Mouse (Mus musculus) small intestine, adult 2 months (tissue): ENCODE data around the gene Fzd9. TPM values are rescaled to one million over a fixed set of nuclear protein-coding genes. Genes with fewer than 3 reads are reported as not detected.

Experiments
- H3K27ac ChIP-seq: fragments of 200-500 bp; 2 replicates; pipeline ENCODE4 v1.5.1; 2012; ENCODE audit warnings: low read depth, low read length, control low read depth, inconsistent platforms; ENCODE audit not compliant: insufficient read depth
- H3K27me3 ChIP-seq: fragments of 200-500 bp; 2 replicates; pipeline ENCODE4 v1.6.1; 2012; ENCODE audit warnings: mild to moderate bottlenecking, moderate library complexity, low read length, inconsistent platforms; ENCODE audit not compliant: control insufficient read depth, insufficient read depth
- H3K36me3 ChIP-seq: fragments of 200-500 bp; 2 replicates; pipeline ENCODE4 v1.6.1; 2012; ENCODE audit warnings: mild to moderate bottlenecking, low read length, control low read depth, inconsistent platforms; ENCODE audit not compliant: control insufficient read depth, insufficient read depth
- H3K4me1 ChIP-seq: fragments of 200-500 bp; 2 replicates; pipeline ENCODE4 v1.6.1; 2012; ENCODE audit warnings: low read length, inconsistent platforms, mixed read lengths; ENCODE audit not compliant: control insufficient read depth, insufficient read depth, insufficient read length
- H3K4me3 ChIP-seq: fragments of 200-500 bp; 2 replicates; pipeline ENCODE4 v1.5.1; 2012; ENCODE audit warnings: low read depth, mild to moderate bottlenecking, control low read depth, inconsistent platforms, low read length, moderate library complexity
- CTCF ChIP-seq: fragments of 200-500 bp; IDR thresholded peaks from 2 replicates; pipeline ENCODE4 v1.5.1; 2012; ENCODE audit warnings: low read depth, mild to moderate bottlenecking, control low read depth, inconsistent platforms, low read length, moderate library complexity, mixed read lengths; ENCODE audit not compliant: insufficient replicate concordance, insufficient read length; ENCODE audit errors: extremely low read depth
- POLR2A ChIP-seq: fragments of 200-500 bp; IDR thresholded peaks from 2 replicates; pipeline ENCODE4 v1.6.1; 2012; ENCODE audit warnings: low read depth, mild to moderate bottlenecking, control low read depth, inconsistent platforms, low read length, moderate library complexity
- WGBS: fragments of 180-500 bp; shearing (Covaris S2); methylation state at CpG from one replicate; pipeline ENCODE4 v1.1.7; 2018; 5-methylcytosine and 5-hydroxymethylcytosine counted together
- polyA plus RNA-seq: library from polyadenylated mRNA; depleted of rRNA; stranded (reverse); fragments of >200 nt; gene quantifications from 2 replicates; pipeline ENCODE4 v1.2.3, GENCODE M21; 2012

Fzd9 gene
- polyA plus RNA-seq, 1 experiment, result 8.7 TPM

DNA sequence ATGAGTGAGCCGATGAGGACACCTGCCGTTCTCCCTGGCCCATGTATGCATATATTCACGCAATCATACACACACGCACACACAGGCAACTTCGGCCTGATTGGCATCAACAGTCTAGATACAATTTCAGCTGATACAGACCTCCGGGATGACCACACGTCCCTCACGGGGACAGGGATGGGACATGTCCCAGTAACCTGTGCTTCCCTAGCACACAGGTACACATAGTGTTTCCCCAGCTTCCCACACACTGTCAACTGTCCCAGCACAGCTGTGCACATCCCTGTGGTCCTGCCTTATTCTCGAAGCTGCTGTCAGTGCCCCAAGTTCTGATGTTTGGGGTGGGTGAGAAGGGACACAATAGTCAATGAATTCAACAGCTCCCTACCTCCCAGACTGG, 3.7 kb downstream of the Fzd9 start:
- TF ChIP-seq CTCF, result no peak
- no peak for TF ChIP-seq POLR2A
- Histone ChIP-seq H3K27me3 (peaks cover 14% of the 10 kb centered on the region), H3K36me3 (peaks cover 38% of the 10 kb centered on the region), H3K27ac (no peak overlapping the region), H3K4me3 (no peak overlapping the region), H3K4me1 (peaks cover 12% of the 10 kb centered on the region)
- WGBS, result 66% methylated on average over 9 of the region's 9 CpGs

GRCm38 (mm10) chr5:135246531-135246930, 4.5 kb downstream of the Fzd9 start:
- Histone ChIP-seq H3K4me1 (peaks cover 12% of the 10 kb centered on the region), H3K27me3 (peaks cover 14% of the 10 kb centered on the region), H3K4me3 (no peak overlapping the region), H3K27ac (no peak overlapping the region), H3K36me3 (peaks cover 46% of the 10 kb centered on the region)
- 57% methylated on average over 4 of the region's 4 CpGs for WGBS
- TF ChIP-seq POLR2A (no peak), CTCF (no peak)

GRCm38 (mm10) chr5:135243166-135243565, 7.9 kb downstream of the Fzd9 start:
- H3K27ac ChIP-seq, result no peak overlapping the region
- no peaks in the 10 kb centered on the region for H3K27me3 ChIP-seq
- WGBS, result 96% methylated on average over 1 of the region's 1 CpGs
- no peaks in the 10 kb centered on the region for H3K4me1 ChIP-seq
- peaks cover 73% of the 10 kb centered on the region for H3K36me3 ChIP-seq
- TF ChIP-seq CTCF (no peak), POLR2A (no peak)
- H3K4me3 ChIP-seq, result no peak overlapping the region

DNA sequence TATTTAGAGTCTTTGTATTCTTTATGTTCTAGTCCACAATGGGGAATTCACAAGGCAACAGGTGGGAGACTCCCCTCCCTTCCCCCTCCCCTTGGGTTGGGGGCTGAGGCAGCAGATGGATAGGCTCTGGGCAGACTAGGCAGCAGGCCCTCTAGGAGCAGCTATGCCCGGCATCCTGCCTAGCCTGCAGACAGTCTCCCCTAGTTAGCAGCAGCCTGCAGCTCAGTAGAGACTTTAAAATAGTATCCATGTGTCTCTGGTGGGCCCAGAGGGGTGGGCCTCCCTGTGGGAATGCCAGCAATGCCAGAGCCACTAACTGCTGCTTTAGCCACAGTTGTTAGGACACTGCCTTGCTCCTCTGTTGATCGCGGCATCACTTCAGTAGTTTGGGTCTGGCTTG, 8.4 kb downstream of the Fzd9 start:
- Histone ChIP-seq H3K27me3 (no peaks in the 10 kb centered on the region), H3K27ac (no peak overlapping the region), H3K36me3 (peaks cover 78% of the 10 kb centered on the region), H3K4me3 (no peak overlapping the region), H3K4me1 (no peaks in the 10 kb centered on the region)
- TF ChIP-seq POLR2A, result no peak
- TF ChIP-seq CTCF, result no peak
- WGBS, result 92% methylated on average over 3 of the region's 3 CpGs

DNA sequence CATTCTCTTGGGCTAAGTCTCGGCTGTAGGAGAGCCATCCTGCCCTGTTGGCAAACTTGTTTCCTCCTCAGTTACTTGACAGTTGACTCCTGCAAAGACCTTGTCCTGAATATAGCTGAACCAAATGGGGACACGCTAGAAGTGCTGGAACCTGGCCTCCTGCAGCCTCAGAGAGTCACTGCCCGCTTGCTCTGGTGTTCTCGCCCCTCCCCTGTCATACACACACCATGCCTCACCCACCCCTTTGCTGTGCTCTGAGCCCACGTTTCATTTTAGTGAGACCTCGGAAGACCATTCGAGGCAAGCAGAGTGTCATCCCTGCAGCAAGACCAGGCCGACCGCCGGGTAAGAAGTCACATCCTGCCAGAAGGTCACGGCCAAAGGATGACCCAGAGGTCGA, 8.9 kb downstream of the Fzd9 start:
- 82% methylated on average over 12 of the region's 12 CpGs for WGBS
- Histone ChIP-seq H3K4me1 (no peaks in the 10 kb centered on the region), H3K27ac (no peak overlapping the region), H3K4me3 (no peak overlapping the region), H3K36me3 (peaks cover 82% of the 10 kb centered on the region), H3K27me3 (no peaks in the 10 kb centered on the region)
- TF ChIP-seq CTCF, result no peak
- TF ChIP-seq POLR2A, result no peak

- Histone ChIP-seq H3K36me3 (peaks cover 86% of the 10 kb centered on the region), H3K27ac (no peak overlapping the region), H3K4me1 (no peaks in the 10 kb centered on the region), H3K4me3 (no peak overlapping the region), H3K27me3 (no peaks in the 10 kb centered on the region)
- WGBS, result 87% methylated on average over 1 of the region's 1 CpGs
- TF ChIP-seq POLR2A (no peak), CTCF (no peak)
These were observed 9.6 kb downstream of the Fzd9 start for GRCm38 (mm10) chr5:135241474-135241873.

DNA sequence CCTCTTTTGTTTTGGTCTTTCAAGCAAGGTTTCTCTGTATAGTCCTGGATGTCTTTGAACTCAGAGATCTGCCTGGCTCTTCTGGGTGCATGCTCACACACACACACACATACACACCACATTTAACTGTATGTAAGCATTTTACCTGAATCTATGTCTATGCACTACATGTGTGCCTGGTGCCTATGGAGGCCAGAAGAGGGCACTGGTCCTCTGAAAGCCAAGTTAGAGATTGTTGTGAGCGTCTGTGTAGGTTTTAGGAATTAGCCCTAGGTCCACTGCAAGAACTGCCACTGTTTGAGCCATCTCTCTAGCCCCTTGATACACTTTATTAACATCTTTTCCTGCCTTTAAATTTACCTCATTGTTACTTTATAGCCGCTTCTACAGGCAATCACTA, 12.2 kb downstream of the Fzd9 start:
- whole genome bisulfite sequencing, result 89% methylated on average over 2 of the region's 2 CpGs

DNA sequence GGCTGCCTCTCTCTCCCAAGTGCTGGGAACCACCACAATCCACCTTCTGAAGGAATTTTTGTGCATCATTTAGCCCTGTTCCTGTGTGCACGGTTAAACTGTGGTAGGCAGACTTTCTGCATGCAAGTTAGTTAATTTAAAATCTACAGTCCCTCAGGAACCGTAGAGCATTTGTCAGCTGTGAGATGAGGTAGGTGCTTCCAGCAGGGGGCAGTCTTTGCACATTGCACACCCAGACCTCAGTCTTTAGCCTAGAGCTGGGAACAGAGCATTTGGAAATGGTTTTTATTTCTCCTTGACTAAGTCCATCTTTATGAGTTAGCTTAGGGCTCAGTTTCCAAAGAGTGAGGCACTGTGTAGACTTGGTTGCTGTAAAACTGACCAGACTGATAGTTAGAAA, 14.5 kb downstream of the Fzd9 start:
- peak; percentile 73; the same call in 1 of the 2 replicates for TF ChIP-seq CTCF
- no peak for TF ChIP-seq POLR2A
- Histone ChIP-seq H3K27me3 (no peaks in the 10 kb centered on the region), H3K4me3 (no peak overlapping the region), H3K4me1 (no peaks in the 10 kb centered on the region), H3K27ac (no peak overlapping the region), H3K36me3 (peaks cover 77% of the 10 kb centered on the region)
- WGBS, result 29% methylated on average over 2 of the region's 2 CpGs

More for the DNA sequence above, 12.2 kb downstream of the Fzd9 start:
- peaks cover 78% of the 10 kb centered on the region for H3K36me3 ChIP-seq
- no peak overlapping the region for H3K27ac ChIP-seq
- H3K4me3 ChIP-seq, result no peak overlapping the region
- H3K4me1 ChIP-seq, result no peaks in the 10 kb centered on the region
- no peaks in the 10 kb centered on the region for H3K27me3 ChIP-seq
- TF ChIP-seq CTCF (no peak), POLR2A (no peak)
